ENCODE assay signal across 9 mouse cellular contexts in genomic region chr10:108300843-108301242, GRCm38 (mm10). TPM values are rescaled to one million over a fixed set of nuclear protein-coding genes. Genes with fewer than 3 reads are reported as not detected.
DNase-seq lines count a peak whose midpoint lies in the region; ATAC-seq and TF ChIP-seq lines count a peak whose summit lies in the region.
"Had no signal": no experiment of that assay in that cellular context is flagged by ENCODE, and none has a peak within 500 bp of the region (broad histone marks: within the 10 kb centered on the region; RNA-seq: fewer than 3 reads in every experiment).

No protein-coding gene starts in this region.

- TF ChIP-seq CTCF in kidney, postnatal 0 days (IDR thresholded peaks at IDR 0.05; ENCODE audit: low read depth): peak; percentile 89

- H3K4me1 ChIP-seq in brown adipose tissue, adult 24 weeks (ENCODE audit: control insufficient read depth, insufficient read depth, insufficient read length, low read length): no peaks in the 10 kb centered on the region
- 0 out of 2 replicates have a peak, but pooled peaks cover 2% of the 10 kb centered on the region for H3K4me1 ChIP-seq in heart, embryonic 13.5 days
- no peaks in the 10 kb centered on the region for H3K4me1 ChIP-seq in kidney, postnatal 0 days (replicated peaks; ENCODE audit: insufficient read depth, low read length)
- H3K4me1 ChIP-seq in liver, embryonic 11.5 days (replicated peaks; ENCODE audit: control insufficient read depth, insufficient read depth, low read length): no peaks in the 10 kb centered on the region

- DNase-seq in CD4-positive, CD25-positive, alpha-beta regulatory T cell, adult 2 months (ENCODE audit: low read depth, low spot score): peak; percentile 81
- DNase-seq in fat pad, adult 2 months (ENCODE audit: extremely low read depth, low read depth, low spot score): peak; percentile 11
- peak; percentile 83 for DNase-seq in kidney, postnatal 0 days (ENCODE audit: low spot score)
- peak; percentile 56 for DNase-seq in liver, embryonic 11.5 days (ENCODE audit: low spot score)
- peak; percentile 77 for DNase-seq in naive thymus-derived CD4-positive, alpha-beta T cell, adult 2 months (ENCODE audit: low read depth)
- peak; percentile 73 for DNase-seq in splenic B cell, adult 2 months (ENCODE audit: low read depth, low spot score)

- H3K36me3 ChIP-seq in heart, embryonic 13.5 days: no peaks in the 10 kb centered on the region
- H3K36me3 ChIP-seq in kidney, postnatal 0 days (ENCODE audit: insufficient read depth, low read length): no peaks in the 10 kb centered on the region
- no peaks in the 10 kb centered on the region for H3K36me3 ChIP-seq in liver, embryonic 11.5 days (ENCODE audit: control insufficient read depth, insufficient read depth, low read length)
- H3K36me3 ChIP-seq in splenic B cell, adult 2 months (ENCODE audit: control insufficient read depth, insufficient read depth, low read length, poor library complexity, severe bottlenecking): no peaks in the 10 kb centered on the region

- no peak for ATAC-seq in heart, embryonic 13.5 days (ENCODE audit: extremely low read depth, insufficient number of reproducible peaks, low FRiP score, low TSS enrichment)
- ATAC-seq in kidney, postnatal 0 days (replicated peaks; ENCODE audit: low FRiP score, low read depth): peak; percentile 66
- peak; percentile 75 for ATAC-seq in liver, embryonic 11.5 days (replicated peaks; ENCODE audit: low FRiP score)

- peaks cover 7% of the 10 kb centered on the region; the same call in 1 of the 2 replicates for H3K9me3 ChIP-seq in heart, embryonic 13.5 days
- no peaks in the 10 kb centered on the region for H3K9me3 ChIP-seq in kidney, postnatal 0 days (replicated peaks; ENCODE audit: low read length)
- H3K9me3 ChIP-seq in liver, embryonic 11.5 days (ENCODE audit: control insufficient read depth, low read length): no peaks in the 10 kb centered on the region

- H3K4me3 ChIP-seq in brown adipose tissue, adult 24 weeks (ENCODE audit: insufficient read depth, low read depth, low read length): peak overlapping the region; percentile 40
- H3K4me3 ChIP-seq in heart, embryonic 13.5 days: peak overlapping the region; percentile 34
- no peak overlapping the region for H3K4me3 ChIP-seq in kidney, postnatal 0 days (replicated peaks; ENCODE audit: low read depth, low read length)
- no peak overlapping the region for H3K4me3 ChIP-seq in liver, embryonic 11.5 days (ENCODE audit: low read depth, low read length)
- H3K4me3 ChIP-seq: erythroblast, embryonic 14.5 days had no signal

- peak overlapping the region; percentile 61 for H3K4me2 ChIP-seq in heart, embryonic 13.5 days
- H3K4me2 ChIP-seq in kidney, postnatal 0 days (ENCODE audit: low read length): 0 out of 2 replicates have a peak overlapping the region, but pooled peaks have one; percentile 27
- peak overlapping the region; percentile 54 for H3K4me2 ChIP-seq in liver, embryonic 11.5 days

- H3K27me3 ChIP-seq in heart, embryonic 13.5 days (replicated peaks): no peaks in the 10 kb centered on the region
- no peaks in the 10 kb centered on the region for H3K27me3 ChIP-seq in kidney, postnatal 0 days (ENCODE audit: insufficient read depth, low read length)
- H3K27me3 ChIP-seq in liver, embryonic 11.5 days (replicated peaks; ENCODE audit: control insufficient read depth, insufficient read depth, low read length): no peaks in the 10 kb centered on the region
- H3K27me3 ChIP-seq in splenic B cell, adult 2 months (ENCODE audit: control insufficient read depth, insufficient read depth, low read length, poor library complexity, severe bottlenecking): no peaks in the 10 kb centered on the region

- no peak overlapping the region for H3K27ac ChIP-seq in brown adipose tissue, adult 24 weeks (replicated peaks; ENCODE audit: low read depth, low read length)
- H3K27ac ChIP-seq in heart, embryonic 13.5 days (replicated peaks): no peak overlapping the region
- H3K27ac ChIP-seq in kidney, postnatal 0 days: no peak overlapping the region
- no peak overlapping the region for H3K27ac ChIP-seq in liver, embryonic 11.5 days (ENCODE audit: low read depth, low read length)

- no peak overlapping the region for H3K9ac ChIP-seq in heart, embryonic 13.5 days
- H3K9ac ChIP-seq in kidney, postnatal 0 days (ENCODE audit: low read depth, low read length): no peak overlapping the region
- no peak overlapping the region for H3K9ac ChIP-seq in liver, embryonic 11.5 days (ENCODE audit: low read depth, low read length)

- WGBS in heart, embryonic 13.5 days: 9% methylated on average over 19 of the region's 19 CpGs
- WGBS in kidney, postnatal 0 days: 12% methylated on average over 19 of the region's 19 CpGs
- 10% methylated on average over 19 of the region's 19 CpGs for WGBS in liver, embryonic 11.5 days

RNA-seq across cellular contexts. Expression of gene Pawr, which starts 31.1 kb away (rescaled TPM):
- 1.2 and 1.3 TPM in 2 replicates for polyA plus RNA-seq in brown adipose tissue, adult 24 weeks (2012; ENCODE audit: insufficient read depth, insufficient read length, missing spikeins)
- 9.9 and 10.3 TPM in 2 replicates for polyA plus RNA-seq in heart, embryonic 13.5 days (2015; fragmentation: Nextera tagmentation; extraction: Ambion mirVana)
- 21.0 and 28.5 TPM in 2 replicates for polyA plus RNA-seq in kidney, postnatal 0 days (2015; fragmentation: Nextera tagmentation; extraction: Ambion mirVana)
- polyA plus RNA-seq in liver, embryonic 11.5 days (2014; fragmentation: Nextera tagmentation; extraction: Ambion mirVana): 12.8 and 13.7 TPM in 2 replicates

Comparison
In these comparisons a context has a peak if more than half of its experiments do, and no peak if none do; other contexts are left out.
1. DNase-seq: peak in every context shown above with its lines; median percentile 83 in kidney, postnatal 0 days; 81 in CD4-positive, CD25-positive, alpha-beta regulatory T cell, adult 2 months; 77 in naive thymus-derived CD4-positive, alpha-beta T cell, adult 2 months; 73 in splenic B cell, adult 2 months; 56 in liver, embryonic 11.5 days; 11 in fat pad, adult 2 months.
2. H3K4me3 ChIP-seq: peak in brown adipose tissue, adult 24 weeks (single experiment) and heart, embryonic 13.5 days (single experiment); none in kidney, postnatal 0 days (single experiment) and liver, embryonic 11.5 days (single experiment).
3. Peak in every context shown above with its lines, with median percentiles within 50 percentile points of each other: H3K4me2 ChIP-seq.